Mouse (Mus musculus) midbrain, embryonic 11.5 days (tissue): ENCODE measurements around the gene Rad51b. TPM values are rescaled to one million over a fixed set of nuclear protein-coding genes. Genes with fewer than 3 reads are reported as not detected.

ENCODE experiments used
- ATAC-seq: fragments of 200-750 bp; cut with Nextera tagmentation; 2 replicates; pipeline ENCODE4 v1.8.0; 2017; ENCODE audit warnings: moderate TSS enrichment, moderate library complexity; ENCODE audit not compliant: low FRiP score
- DNase-seq: peaks from one replicate; pipeline ENCODE4 v3.0.0; 2015; ENCODE audit warnings: low spot score; ENCODE audit errors: missing footprints
- H3K27ac ChIP-seq: fragments of 300-500 bp; sonication (generic); 2 replicates; pipeline ENCODE4 v1.5.1; 2014; ENCODE audit warnings: low read depth, low read length
- H3K27me3 ChIP-seq: fragments of 300-500 bp; sonication (generic); 2 replicates; pipeline ENCODE4 v1.6.1; 2014; ENCODE audit warnings: mild to moderate bottlenecking, low read length, moderate library complexity, mixed read lengths; ENCODE audit not compliant: control insufficient read depth, insufficient read depth
- H3K36me3 ChIP-seq: fragments of 300-500 bp; sonication (generic); 2 replicates; pipeline ENCODE4 v1.6.1; 2014; ENCODE audit warnings: mild to moderate bottlenecking, low read length, moderate library complexity, mixed read lengths; ENCODE audit not compliant: control insufficient read depth, insufficient read depth
- H3K4me1 ChIP-seq: fragments of 300-500 bp; sonication (generic); 2 replicates; pipeline ENCODE4 v1.6.1; 2014; ENCODE audit warnings: low read length; ENCODE audit not compliant: control insufficient read depth, insufficient read depth
- H3K4me2 ChIP-seq: fragments of 300-500 bp; sonication (generic); 2 replicates; pipeline ENCODE4 v1.6.1; 2014; ENCODE audit warnings: mild to moderate bottlenecking, moderate library complexity
- H3K4me3 ChIP-seq: fragments of 300-500 bp; sonication (generic); 2 replicates; pipeline ENCODE4 v1.5.1; 2014; ENCODE audit warnings: low read depth, low read length
- H3K9ac ChIP-seq: fragments of 300-500 bp; sonication (generic); 2 replicates; pipeline ENCODE4 v1.6.1; 2014; ENCODE audit warnings: low read length
- H3K9me3 ChIP-seq: fragments of 300-500 bp; sonication (generic); 2 replicates; pipeline ENCODE4 v1.6.1; 2016; ENCODE audit warnings: low read length; ENCODE audit not compliant: control insufficient read depth
- WGBS: fragments of 180-500 bp; shearing (Covaris S2); extraction: QIAGEN DNeasy Blood & Tissue Kit; methylation state at CpG from one replicate; pipeline ENCODE4 v1.1.7; 2014; 5-methylcytosine and 5-hydroxymethylcytosine counted together
- polyA plus RNA-seq: library from polyadenylated mRNA; unstranded; fragments of >200 nt; fragmentation: Nextera tagmentation; extraction: Ambion mirVana; gene quantifications from 2 replicates; pipeline ENCODE4 v1.2.1, GENCODE M21; 2014

Rad51b gene
- polyA plus RNA-seq, 1 experiment from 2014 or later, result 6.9 TPM

DNA sequence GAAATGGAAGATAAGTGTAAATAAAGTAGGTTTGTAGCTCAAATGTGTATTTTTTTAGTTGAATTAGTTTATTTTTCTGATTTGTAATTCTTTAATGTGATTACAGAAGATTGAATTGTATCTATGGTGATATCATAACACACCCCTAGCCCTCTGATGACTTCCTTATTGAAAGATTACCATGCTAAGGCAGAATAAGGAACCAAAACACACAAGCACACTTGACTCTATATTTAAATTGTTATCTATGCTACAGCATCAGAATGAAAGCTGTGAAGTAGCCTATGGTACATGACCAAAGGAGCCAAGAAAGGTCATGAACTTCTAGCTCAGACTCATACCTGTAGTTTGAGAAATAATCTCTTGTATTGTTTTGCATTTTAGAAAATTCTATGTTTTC is 427.8 kb downstream of the Rad51b start:
- ATAC-seq, result no peak
- no peak for DNase-seq
- H3K27ac ChIP-seq, result no peak overlapping the region
- H3K4me1 ChIP-seq, result peaks cover 9% of the 10 kb centered on the region
- H3K4me2 ChIP-seq, result no peak overlapping the region
- no peak overlapping the region for H3K9ac ChIP-seq
- H3K9me3 ChIP-seq, result peaks cover 11% of the 10 kb centered on the region
- H3K27me3 ChIP-seq, result no peaks in the 10 kb centered on the region
- H3K4me3 ChIP-seq, result no peak overlapping the region
- H3K36me3 ChIP-seq, result no peaks in the 10 kb centered on the region

DNA sequence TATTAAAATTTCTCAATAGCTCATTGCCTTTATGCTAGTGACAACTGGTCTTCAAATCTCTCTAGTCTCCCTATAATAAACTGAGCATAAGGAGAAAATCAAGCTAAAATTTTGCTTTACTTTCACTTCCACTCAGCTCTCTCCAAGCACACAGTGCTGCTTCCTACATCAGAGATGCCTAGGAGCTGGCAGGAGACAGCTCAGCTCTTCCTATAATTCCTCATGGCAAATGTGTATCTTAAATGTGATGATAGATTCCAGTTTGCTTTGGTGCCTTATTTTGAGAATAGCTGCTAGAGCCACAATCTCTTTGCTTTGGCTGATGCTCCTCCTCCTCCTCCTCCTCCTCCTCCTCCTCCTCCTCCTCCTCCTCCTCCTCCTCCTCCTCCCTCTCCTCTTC is 428.6 kb downstream of the Rad51b start:
- no peak overlapping the region for H3K27ac ChIP-seq
- no peaks in the 10 kb centered on the region for H3K36me3 ChIP-seq
- H3K9me3 ChIP-seq, result peaks cover 11% of the 10 kb centered on the region
- peaks cover 5% of the 10 kb centered on the region for H3K4me1 ChIP-seq
- ATAC-seq, result no peak
- H3K4me2 ChIP-seq, result no peak overlapping the region
- no peak for DNase-seq
- H3K27me3 ChIP-seq, result no peaks in the 10 kb centered on the region
- no peak overlapping the region for H3K9ac ChIP-seq
- no peak overlapping the region for H3K4me3 ChIP-seq

DNA sequence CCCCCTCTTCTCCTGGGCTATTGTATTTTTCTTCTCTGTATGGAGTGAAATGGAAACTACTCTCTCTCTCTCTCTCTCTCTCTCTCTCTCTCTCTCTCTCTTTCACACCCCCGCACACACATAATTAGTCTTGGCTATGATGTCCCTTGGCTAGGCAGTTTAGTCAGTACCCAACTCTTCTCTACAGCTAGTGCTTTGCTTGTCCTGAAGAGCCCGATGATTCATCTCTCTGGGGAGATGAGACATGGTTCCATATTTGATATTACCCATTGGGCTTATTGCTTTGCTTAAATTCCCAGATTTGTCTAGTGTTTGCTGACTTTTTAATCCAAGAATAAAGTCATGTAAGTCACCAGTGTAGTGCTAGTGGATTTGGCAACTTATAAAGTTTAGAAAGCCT is 429.0 kb downstream of the Rad51b start:
- Histone ChIP-seq H3K4me1 (peaks cover 5% of the 10 kb centered on the region; the same call in 1 of the 2 replicates), H3K27me3 (no peaks in the 10 kb centered on the region), H3K4me2 (no peak overlapping the region), H3K36me3 (no peaks in the 10 kb centered on the region), H3K4me3 (no peak overlapping the region), H3K9ac (no peak overlapping the region), H3K27ac (no peak overlapping the region), H3K9me3 (peaks cover 11% of the 10 kb centered on the region)
- 97% methylated on average over 1 of the region's 2 CpGs for WGBS
- no peak for ATAC-seq
- no peak for DNase-seq

DNA sequence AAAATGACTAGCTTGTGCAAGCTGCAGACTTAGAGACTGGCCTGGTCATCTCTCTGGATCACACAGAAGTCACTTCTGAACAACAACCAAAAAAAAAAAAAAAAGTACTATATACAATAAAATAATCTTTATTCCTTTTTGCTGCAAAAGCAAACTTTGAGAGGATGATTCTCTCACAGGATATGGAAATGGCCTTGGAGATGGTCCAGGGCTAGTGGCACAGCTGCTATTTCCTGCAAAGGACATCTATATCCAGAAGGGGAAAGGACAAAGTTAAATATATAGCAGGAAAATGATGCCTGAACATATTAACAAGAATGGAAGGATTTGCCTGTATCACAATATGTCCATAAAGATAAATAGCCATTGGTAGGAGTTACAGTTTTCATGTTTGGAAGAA is 429.9 kb downstream of the Rad51b start:
- no peak for DNase-seq
- Histone ChIP-seq H3K27ac (no peak overlapping the region), H3K9ac (no peak overlapping the region), H3K4me1 (peaks cover 3% of the 10 kb centered on the region; the same call in 1 of the 2 replicates), H3K36me3 (no peaks in the 10 kb centered on the region), H3K4me3 (no peak overlapping the region), H3K4me2 (no peak overlapping the region), H3K27me3 (no peaks in the 10 kb centered on the region), H3K9me3 (peaks cover 11% of the 10 kb centered on the region)
- ATAC-seq, result no peak

DNA sequence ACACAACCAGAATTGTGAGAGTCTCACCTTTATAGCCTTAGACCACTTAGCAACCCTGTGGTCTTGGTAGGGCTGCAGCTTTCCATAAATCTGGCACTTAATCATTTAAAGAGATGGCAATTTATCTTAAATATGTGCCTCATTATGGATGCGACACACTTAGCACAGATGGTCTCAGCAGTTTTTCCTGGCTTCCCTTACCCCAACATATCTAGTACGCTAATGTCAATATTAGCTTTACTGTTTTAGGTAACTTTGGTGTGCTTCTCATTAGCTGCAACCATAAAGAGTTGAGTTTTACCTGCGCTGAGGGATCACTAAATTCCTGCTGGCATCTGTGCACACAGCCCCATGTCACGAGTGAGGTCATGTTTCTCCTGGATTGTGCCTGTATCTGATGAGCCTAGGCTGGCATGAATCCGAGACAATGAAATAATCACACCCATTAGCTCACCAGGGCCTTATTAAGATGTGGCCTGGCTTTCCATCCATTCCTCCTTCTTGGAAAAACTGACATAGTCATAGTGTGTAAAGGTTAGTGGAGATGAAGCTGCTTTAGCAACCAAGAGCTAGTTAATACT is 432.9 kb downstream of the Rad51b start:
- Histone ChIP-seq H3K4me3 (no peak overlapping the region), H3K9me3 (peaks cover 11% of the 10 kb centered on the region), H3K27ac (no peak overlapping the region), H3K4me2 (no peak overlapping the region), H3K4me1 (peaks cover 5% of the 10 kb centered on the region; the same call in 1 of the 2 replicates), H3K36me3 (no peaks in the 10 kb centered on the region), H3K9ac (no peak overlapping the region), H3K27me3 (no peaks in the 10 kb centered on the region)
- 86% methylated on average over 5 of the region's 5 CpGs for WGBS
- ATAC-seq, result no peak
- no peak for DNase-seq

DNA sequence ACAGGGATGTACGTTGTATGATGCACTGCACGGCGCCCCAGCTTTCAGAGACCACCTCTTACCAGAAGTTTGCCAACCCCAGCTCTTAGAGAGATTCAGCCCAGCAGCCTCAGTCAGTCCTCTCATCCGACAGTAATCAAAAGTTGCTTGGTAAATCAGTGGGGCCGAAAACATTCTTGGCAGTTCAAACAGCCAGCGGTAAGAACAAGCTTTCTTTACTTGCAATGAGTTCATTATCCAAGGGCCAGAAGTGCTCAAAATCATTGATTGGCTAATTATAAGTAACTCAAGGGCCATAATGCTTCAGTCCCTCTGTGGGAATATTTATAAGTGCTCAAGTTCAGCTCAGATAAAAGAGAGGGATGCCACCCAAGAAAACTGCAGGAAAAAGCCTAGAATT is 434.8 kb downstream of the Rad51b start:
- no peak for ATAC-seq
- H3K4me2 ChIP-seq, result no peak overlapping the region

DNA sequence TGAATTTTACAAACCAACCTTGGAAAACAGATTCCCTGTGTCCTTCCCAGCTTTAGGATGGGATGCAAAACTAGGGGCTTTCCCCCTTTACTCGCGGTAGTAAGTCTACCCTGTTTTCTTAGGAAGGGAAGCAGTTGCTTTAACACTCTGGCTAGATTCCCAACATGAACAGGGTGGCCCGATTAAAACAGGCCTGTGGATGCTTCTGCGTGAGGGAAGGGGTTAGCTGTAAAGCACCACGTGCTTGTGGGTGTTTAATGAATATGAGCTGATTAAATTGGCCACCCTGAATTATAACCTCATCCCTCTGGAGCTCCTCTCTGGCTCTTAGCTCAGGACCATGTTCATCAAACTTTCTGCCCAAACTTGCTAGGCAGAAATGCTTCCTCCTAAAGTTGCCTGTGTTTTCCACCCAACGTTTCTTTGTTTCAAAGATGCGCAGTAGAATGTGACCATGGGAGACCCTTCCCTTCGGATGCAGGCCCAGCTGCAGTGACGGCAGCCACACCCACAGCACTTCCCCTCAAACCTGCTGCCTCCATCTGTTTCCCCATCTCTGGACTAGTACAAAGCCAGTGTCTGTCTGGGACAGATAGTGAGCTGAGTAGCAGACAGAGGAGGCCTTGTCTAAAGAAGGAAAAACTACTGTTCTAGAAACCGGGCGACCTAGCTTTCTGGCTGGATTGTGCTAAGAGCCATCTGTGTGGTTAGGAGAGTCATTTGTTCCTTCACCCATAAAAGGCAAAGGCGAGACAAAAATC is 435.5 kb downstream of the Rad51b start:
- Histone ChIP-seq H3K27me3 (no peaks in the 10 kb centered on the region), H3K27ac (no peak overlapping the region), H3K4me2 (no peak overlapping the region), H3K9ac (0 out of 2 replicates have a peak overlapping the region, but pooled peaks have one; percentile 1), H3K36me3 (no peaks in the 10 kb centered on the region), H3K4me1 (peaks cover 5% of the 10 kb centered on the region; the same call in 1 of the 2 replicates), H3K4me3 (no peak overlapping the region), H3K9me3 (peaks cover 10% of the 10 kb centered on the region)
- no peak for DNase-seq
- ATAC-seq, result no peak
- WGBS, result 71% methylated on average over 12 of the region's 12 CpGs

More for the DNA sequence above, 434.8 kb downstream of the Rad51b start:
- no peak overlapping the region for H3K9ac ChIP-seq
- no peak overlapping the region for H3K27ac ChIP-seq
- H3K27me3 ChIP-seq, result no peaks in the 10 kb centered on the region
- no peaks in the 10 kb centered on the region for H3K36me3 ChIP-seq
- H3K4me1 ChIP-seq, result peaks cover 5% of the 10 kb centered on the region; the same call in 1 of the 2 replicates
- no peak for DNase-seq
- H3K4me3 ChIP-seq, result no peak overlapping the region
- peaks cover 11% of the 10 kb centered on the region for H3K9me3 ChIP-seq
- 84% methylated on average over 6 of the region's 6 CpGs for WGBS

DNA sequence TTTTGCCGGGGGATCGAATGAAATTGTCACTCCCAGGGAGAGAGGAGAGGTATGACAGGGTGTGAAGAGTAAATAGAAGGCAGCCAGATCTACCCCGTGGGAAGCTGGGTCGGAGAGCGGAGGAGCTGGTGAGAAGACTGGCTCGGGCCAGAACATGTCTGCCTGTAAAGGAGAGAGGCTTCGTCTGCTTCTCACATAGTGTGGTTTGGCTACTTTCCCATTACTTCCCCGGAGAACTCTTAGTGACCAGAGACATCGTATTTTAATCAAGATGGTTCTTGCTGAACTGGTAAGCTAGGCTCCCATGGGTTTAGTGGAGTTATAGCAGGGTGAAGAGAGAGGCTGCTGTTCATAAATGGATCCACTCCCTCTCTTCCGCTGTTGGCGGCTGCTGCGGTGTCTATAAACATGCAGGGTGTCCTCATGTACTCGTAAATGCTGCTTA is 438.3 kb downstream of the Rad51b start:
- no peak for ATAC-seq
- H3K27ac ChIP-seq, result no peak overlapping the region
- 90% methylated on average over 13 of the region's 13 CpGs for WGBS

DNA sequence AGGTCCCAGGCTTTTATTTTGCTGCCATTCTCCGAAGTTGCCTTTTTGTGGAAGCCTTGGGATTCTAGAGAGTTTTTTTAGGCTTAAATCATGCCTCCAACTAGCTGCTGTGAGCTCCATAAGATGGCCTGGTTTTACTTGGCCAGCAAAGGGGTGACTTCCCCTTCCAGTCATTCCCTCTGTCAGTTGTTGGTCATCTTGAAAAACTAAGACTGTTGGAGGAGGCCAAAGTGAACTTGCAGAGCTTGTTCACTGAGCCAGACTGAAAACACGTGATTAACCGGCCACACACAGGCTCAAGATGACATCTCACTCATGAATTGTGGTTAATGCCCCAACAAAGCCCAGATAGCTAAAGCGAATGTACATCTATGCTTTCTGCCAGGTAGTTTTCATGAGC is 438.8 kb downstream of the Rad51b start:
- no peak overlapping the region for H3K27ac ChIP-seq
- WGBS, result 87% methylated on average over 4 of the region's 4 CpGs

More for the DNA sequence above, 438.3 kb downstream of the Rad51b start:
- no peak overlapping the region for H3K4me2 ChIP-seq
- peaks cover 5% of the 10 kb centered on the region; the same call in 1 of the 2 replicates for H3K4me1 ChIP-seq
- no peaks in the 10 kb centered on the region for H3K27me3 ChIP-seq
- H3K9me3 ChIP-seq, result no peaks in the 10 kb centered on the region
- H3K36me3 ChIP-seq, result no peaks in the 10 kb centered on the region
- H3K4me3 ChIP-seq, result no peak overlapping the region
- H3K9ac ChIP-seq, result no peak overlapping the region
- no peak for DNase-seq

More for the DNA sequence above, 438.8 kb downstream of the Rad51b start:
- H3K36me3 ChIP-seq, result no peaks in the 10 kb centered on the region
- no peak overlapping the region for H3K9ac ChIP-seq
- H3K9me3 ChIP-seq, result no peaks in the 10 kb centered on the region
- no peaks in the 10 kb centered on the region for H3K27me3 ChIP-seq
- DNase-seq, result no peak
- H3K4me1 ChIP-seq, result peaks cover 5% of the 10 kb centered on the region; the same call in 1 of the 2 replicates
- no peak overlapping the region for H3K4me2 ChIP-seq
- no peak overlapping the region for H3K4me3 ChIP-seq
- ATAC-seq, result no peak
